In the genomic region with DNA sequence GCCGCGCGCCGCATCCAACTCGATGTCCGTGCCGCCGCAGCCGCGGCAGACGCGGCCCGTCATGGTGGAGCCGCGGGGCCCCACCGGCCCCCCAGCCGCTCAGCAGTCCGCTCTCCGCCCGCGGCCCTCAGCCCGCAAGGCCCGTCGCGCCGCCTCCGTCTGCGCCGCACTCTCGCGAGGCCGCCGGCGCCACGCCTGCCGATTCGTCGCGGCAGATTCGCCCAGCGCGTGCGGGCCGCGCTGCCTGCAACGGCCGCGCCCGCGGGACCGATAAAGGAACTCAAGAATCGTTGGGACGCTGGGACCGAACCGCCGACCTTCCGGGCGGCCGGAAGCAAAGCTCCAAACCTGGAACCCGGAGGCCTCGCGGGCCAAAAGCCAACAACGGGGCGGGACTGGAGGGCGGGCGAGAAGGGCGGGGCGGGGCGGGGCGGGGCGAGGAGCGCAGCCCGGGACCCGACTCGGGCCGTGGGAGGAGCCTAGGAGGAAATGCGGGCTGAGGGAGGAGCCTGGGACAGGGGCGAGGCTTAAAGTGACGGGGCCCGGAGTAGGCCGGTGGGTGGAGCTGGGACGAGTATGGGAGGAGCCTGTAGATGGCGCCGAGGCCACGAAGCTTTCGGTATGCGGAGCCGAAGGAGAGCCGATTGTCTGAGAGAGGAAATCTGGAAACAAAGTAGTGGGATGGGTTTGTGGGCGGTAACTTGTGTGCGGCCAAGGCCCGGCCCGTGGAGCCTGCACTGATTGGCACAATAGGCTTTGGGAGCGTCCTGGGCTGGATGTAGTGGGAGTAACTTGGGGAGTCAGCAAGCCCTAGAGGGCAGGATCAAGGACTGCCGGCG, we compare ENCODE assay signal across 8 mouse cellular contexts. TPM values are rescaled to one million over a fixed set of nuclear protein-coding genes. Genes with fewer than 3 reads are reported as not detected.
DNase-seq lines count a peak whose midpoint lies in the region; ATAC-seq and TF ChIP-seq lines count a peak whose summit lies in the region.

TSS of gene Brf1 (minus strand) at position 411 of the 839 bp plus-strand sequence.

- peak within 1 kb of the TSS; percentile 88 for H3K9ac ChIP-seq in hindbrain, postnatal 0 days (replicated peaks; ENCODE audit: low read length)

- peak; percentile 93 for ATAC-seq in common myeloid progenitor, adult 5-6 weeks (replicated peaks; ENCODE audit: low read depth, poor library complexity, severe bottlenecking)
- peak; percentile 99 for ATAC-seq in hindbrain, postnatal 0 days
- peak; percentile 88 for ATAC-seq in megakaryocyte, adult 5-6 weeks (ENCODE audit: poor library complexity, severe bottlenecking)

- no peaks in the 10 kb centered on the region for H3K36me3 ChIP-seq in hindbrain, postnatal 0 days (ENCODE audit: insufficient read depth, low read length)

- no peaks in the 10 kb centered on the region for H3K9me3 ChIP-seq in hindbrain, postnatal 0 days (ENCODE audit: low read length)

- peak within 1 kb of the TSS; percentile 99 for H3K27ac ChIP-seq in gastrocnemius, adult 2 months
- H3K27ac ChIP-seq in hindbrain, postnatal 0 days: peak within 1 kb of the TSS; percentile 83
- peak within 1 kb of the TSS; percentile 87 for H3K27ac ChIP-seq in left cerebral cortex, adult 2 months

- DNase-seq in ZHBTc4 (ENCODE audit: low read depth, low spot score): peak; percentile 99
- DNase-seq in gastrocnemius, adult 2 months: peak; percentile 99
- peak; percentile 97 for DNase-seq in hindbrain, postnatal 0 days (ENCODE audit: low spot score)
- peak; percentile 91 to 94 for DNase-seq in left cerebral cortex, adult 2 months (ENCODE audit: extremely low spot score in 1 of 2, low spot score in 2 of 2)
- peak; percentile 91 for DNase-seq in right cerebral cortex, adult 2 months (ENCODE audit: low spot score in 2 of 2)
- DNase-seq in urinary bladder, postnatal 14 days (ENCODE audit: low spot score): peak; percentile 98

- H3K27me3 ChIP-seq in hindbrain, postnatal 0 days (ENCODE audit: insufficient read depth, low read length): no peaks in the 10 kb centered on the region

- under 1% methylated on average over 86 of the region's 96 CpGs for WGBS in hindbrain, postnatal 0 days

- TF ChIP-seq CTCF in gastrocnemius, adult 2 months (IDR thresholded peaks at IDR 0.05): peak; percentile 34; the same call in 1 of the 2 replicates
- 0 out of 2 replicates have a peak, but pooled peaks have one; percentile 5 for TF ChIP-seq CTCF in hindbrain, postnatal 0 days (IDR thresholded peaks at IDR 0.05; ENCODE audit: low read depth)
- peak; percentile 22; the same call in 1 of the 2 replicates for TF ChIP-seq CTCF in left cerebral cortex, adult 2 months (IDR thresholded peaks at IDR 0.05)

- peak within 1 kb of the TSS; percentile 100 for H3K4me3 ChIP-seq in gastrocnemius, adult 2 months
- H3K4me3 ChIP-seq in hindbrain, postnatal 0 days (ENCODE audit: low read length): peak within 1 kb of the TSS; percentile 75
- H3K4me3 ChIP-seq in left cerebral cortex, adult 2 months: peak within 1 kb of the TSS; percentile 73

- H3K4me1 ChIP-seq in hindbrain, postnatal 0 days (ENCODE audit: insufficient read depth, low read length): peaks cover 8% of the 10 kb centered on the region

- peak within 1 kb of the TSS; percentile 87 for H3K4me2 ChIP-seq in hindbrain, postnatal 0 days (ENCODE audit: low read depth, low read length)

- intact Hi-C loops in gastrocnemius, adult 2 months (cut with DNase I): no loop called here
- intact Hi-C loops in left cerebral cortex, adult 2 months (cut with DNase I): loop anchor here (2.0 to 5.0 kb wide), 3 partner anchors 14 to 102 kb away; partner anchors contain the start of genes Btbd6 and Pacs2

RNA-seq across cellular contexts. Expression of gene Brf1, which starts in this region (rescaled TPM):
- total RNA-seq in common myeloid progenitor, adult 5-6 weeks (2017): 52.4 and 55.2 TPM in 2 replicates
- total RNA-seq in gastrocnemius, adult 2 months (2021): 10 to 100 TPM; 20.8 to 21.5 TPM
- 29.4 and 32.9 TPM in 2 replicates for total RNA-seq in hindbrain, postnatal 0 days (2014; rRNA removed)
- polyA plus RNA-seq in hindbrain, postnatal 0 days (2015; fragmentation: Nextera tagmentation; extraction: Ambion mirVana): 39.0 and 40.8 TPM in 2 replicates
- 10 to 100 TPM; 45.6 to 46.6 TPM for total RNA-seq in left cerebral cortex, adult 2 months (2021)
- 20.2 and 25.3 TPM in 2 replicates for total RNA-seq in megakaryocyte, adult 5-6 weeks (2015)
- total RNA-seq in megakaryocyte, adult 5-6 weeks (2017): 37.0 and 43.6 TPM in 2 replicates

Comparison
In these comparisons a context has a peak if more than half of its experiments do, and no peak if none do; other contexts are left out.
1. Peak in every context shown above with its lines: DNase-seq, ATAC-seq, H3K4me3 ChIP-seq and H3K27ac ChIP-seq.